Mouse (Mus musculus) layer of hippocampus, adult 8-10 months (tissue): ENCODE data around the gene Art4. TPM values are rescaled to one million over a fixed set of nuclear protein-coding genes. Genes with fewer than 3 reads are reported as not detected.

ENCODE experiments used
- DNase-seq, 2 experiments: peaks; one replicate each; pipeline ENCODE4 v3.0.0; 2022; ENCODE audit warnings: low spot score in 2 of 2
- total RNA-seq, 4 experiments: library from RNA; stranded (reverse); gene quantifications; 2 replicates each; pipeline ENCODE4 v1.2.4; 2022

The Art4 gene
- total RNA-seq, 4 experiments from 2014 or later, result 0.13 TPM; not detected in 3

GRCm38 (mm10) chr6:136868921-136869320 lies 11.4 kb upstream of the Art4 start:
- DNase-seq, result no peak

DNA sequence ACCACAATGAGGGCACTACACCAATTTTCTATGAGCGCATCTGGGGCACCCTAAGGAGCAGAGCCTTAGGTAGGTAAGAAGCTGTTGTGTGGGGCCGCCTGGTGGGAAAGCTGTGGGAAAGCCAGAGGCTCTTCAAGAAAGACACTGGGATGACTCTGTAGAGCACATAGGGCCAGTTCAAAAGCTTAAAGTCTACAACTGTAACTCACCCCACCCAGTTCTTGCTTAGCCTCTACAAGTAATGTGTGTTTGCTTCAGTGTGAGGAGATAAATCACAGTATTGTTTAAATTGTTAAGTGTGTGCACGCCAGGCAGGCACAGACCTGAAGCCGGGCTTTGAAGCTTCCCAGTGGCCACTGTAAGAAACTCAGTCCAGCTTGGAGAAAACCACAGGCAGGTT lies 8.6 kb upstream of the Art4 start:
- DNase-seq, result no peak

DNA sequence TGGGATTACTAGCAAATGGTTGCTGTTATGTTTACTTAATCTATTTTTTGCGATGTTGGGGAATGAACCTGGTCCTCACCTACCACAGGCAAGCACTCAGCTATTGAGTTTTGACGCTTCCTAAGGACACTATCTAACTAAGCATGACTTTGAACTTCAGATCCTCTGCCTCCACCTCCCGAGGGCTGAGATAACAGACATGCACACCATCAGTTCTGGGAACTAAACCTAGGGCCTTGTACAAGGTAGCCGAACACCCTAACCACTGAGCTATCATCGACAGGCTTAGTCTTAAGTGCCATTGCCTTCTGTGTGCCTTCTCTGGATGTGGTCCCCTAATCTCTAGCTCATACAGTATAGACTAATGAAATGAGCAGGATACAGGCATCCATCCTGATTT lies 7.8 kb upstream of the Art4 start:
- no peak for DNase-seq

- no peak for DNase-seq
Observed at GRCm38 (mm10) chr6:136861020-136861419, 3.5 kb upstream of the Art4 start.

DNA sequence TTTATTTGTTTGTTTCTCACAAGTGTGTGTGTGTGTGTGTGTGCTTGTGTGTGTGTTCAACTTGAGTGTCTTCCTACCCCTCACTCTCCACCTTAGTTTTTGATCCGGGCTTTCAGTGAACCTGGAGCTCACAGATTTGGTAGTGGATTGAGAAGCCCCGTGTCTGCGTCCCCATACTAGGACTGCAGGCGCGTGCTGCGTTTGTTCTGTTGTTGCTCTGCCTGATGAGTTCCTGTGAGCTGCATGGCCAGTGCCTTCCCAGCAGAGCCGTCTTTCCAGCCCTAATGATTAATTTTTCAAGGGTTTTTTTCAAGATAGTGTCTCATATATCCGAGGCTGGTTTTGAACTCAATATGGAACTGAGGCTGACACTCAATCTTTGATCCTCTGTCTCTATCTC lies 887 bp upstream of the Art4 start:
- no peak for DNase-seq

DNA sequence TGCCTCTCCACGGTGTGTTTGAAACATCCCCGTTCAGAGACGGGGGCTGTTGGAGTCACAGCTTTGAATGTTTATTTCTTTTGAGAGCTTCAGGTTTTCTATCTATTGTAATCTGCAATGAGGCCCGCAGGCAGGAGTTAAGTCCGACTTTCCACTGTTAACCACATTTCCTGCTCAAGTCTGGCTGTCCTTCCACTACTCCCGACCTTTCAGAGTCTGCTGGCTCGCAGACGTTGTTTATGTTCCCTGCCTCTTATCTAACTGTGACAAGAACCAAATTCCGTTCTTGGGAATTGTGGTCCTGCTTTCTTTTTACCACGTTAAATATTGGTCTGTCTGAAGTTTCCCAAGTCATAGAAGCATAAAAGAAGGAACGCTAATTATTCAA lies 334 bp upstream of the Art4 start:
- no peak for DNase-seq

DNA sequence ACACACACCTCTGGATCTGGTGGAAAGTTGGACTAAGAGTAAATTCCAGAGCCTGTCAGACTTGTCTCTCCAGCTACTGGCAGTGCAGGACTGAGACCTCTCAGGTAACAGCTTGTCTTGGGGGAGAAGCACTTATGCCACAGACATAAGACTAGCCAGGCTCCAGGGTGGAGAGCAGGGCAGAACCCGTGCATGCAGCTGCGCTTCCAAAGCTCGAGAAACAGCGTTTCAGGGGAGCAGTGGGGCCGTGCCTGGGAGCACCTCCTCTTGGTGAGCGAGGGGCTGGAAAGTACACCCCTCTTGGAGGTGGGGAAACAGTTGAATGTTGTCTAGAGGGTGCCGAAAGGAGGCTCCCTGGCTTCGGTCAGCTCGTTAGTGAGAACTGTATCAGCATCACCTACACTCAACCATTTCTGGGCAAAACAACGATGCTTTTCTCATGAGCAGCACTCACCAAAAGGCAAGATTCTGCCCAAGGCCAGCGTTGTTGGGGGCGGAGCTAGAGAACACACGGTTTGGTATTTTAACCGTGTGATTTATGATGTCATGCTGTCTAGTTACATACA lies 1.4 kb downstream of the Art4 start:
- no peak for DNase-seq

GRCm38 (mm10) chr6:136855183-136855582 lies 2.4 kb downstream of the Art4 start:
- no peak for DNase-seq

- no peak for DNase-seq
Observed at GRCm38 (mm10) chr6:136854361-136854781, 3.2 kb downstream of the Art4 start.

DNA sequence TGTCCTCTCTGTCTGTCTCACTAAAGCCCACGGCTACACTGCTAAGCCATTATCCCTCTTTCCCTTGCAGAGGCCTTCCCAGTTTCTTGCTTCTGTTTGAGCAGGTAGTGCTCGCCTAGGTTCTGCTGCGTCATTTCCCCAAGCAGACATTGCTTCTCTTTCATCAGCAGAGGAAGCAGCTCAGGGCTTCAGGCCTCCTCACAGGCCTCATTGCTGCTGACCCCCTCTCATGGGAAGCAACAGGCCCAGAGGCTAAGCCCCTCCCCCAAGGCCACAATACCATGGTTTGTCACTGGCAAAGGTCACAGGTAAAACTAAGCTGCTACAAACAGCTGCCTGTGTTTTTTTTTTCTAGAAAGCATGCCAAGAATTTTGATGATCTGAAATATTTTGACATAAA lies 4.8 kb downstream of the Art4 start:
- no peak for DNase-seq

DNA sequence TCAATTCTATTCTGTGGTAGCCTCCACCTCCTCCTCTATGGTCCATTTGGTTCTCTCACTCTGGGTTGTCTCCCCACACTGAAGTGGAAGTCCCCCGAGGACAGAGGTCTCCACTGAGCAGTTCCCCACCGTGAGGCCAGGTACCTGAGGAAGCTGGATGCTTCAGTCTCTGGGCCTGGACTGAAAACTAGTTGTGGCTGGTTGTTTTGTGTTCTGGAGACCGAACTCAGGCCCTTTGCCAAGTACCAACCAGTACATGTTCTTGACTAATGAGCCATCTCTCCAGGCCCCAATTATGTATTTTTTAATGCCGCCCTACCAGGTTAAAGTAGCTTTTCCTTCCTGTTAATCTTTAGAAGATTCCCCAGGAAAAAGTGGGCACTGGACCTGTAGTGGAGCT lies 5.2 kb downstream of the Art4 start:
- DNase-seq, result no peak

DNA sequence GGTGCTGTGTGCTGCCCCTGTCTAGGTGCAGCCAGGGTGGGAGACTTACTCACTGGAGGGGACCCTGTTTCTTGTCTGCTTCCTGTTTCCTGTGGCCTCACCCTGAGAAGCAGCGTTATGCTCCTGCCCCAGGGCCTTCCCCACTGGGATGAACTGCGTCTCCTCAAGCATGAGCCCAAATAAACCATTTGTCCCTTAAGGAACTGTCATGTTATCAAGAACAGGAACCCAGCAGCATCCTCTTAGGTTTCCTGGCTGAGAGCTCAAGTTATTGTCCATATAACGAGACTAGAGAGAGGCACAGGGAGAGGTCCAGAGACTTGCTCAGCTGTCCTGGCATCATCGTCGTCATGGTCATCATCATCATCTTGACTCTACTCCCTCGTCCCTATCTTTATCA lies 7.3 kb downstream of the Art4 start:
- no peak for DNase-seq

DNA sequence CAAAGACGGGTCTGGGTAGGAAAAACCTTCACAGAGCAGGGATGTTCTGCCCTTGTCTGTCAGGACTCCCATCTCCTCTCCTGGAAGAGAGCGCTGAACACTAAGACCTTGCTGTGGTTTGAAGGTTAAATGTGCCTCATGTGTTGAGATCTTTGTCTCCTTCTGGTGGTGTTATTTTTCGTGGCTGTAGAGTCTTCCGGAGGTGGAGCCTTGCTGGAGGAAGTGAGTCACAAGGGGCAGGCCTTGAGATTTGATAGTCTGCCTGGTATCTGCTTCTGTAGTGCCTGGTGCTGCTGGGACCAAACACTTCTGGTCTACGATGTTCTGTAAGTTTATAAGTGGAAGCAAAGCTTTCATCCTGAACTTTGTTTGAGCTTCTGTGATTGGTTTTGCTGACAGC lies 8.6 kb downstream of the Art4 start:
- DNase-seq, result no peak

GRCm38 (mm10) chr6:136848399-136848798 lies 9.1 kb downstream of the Art4 start:
- no peak for DNase-seq

DNA sequence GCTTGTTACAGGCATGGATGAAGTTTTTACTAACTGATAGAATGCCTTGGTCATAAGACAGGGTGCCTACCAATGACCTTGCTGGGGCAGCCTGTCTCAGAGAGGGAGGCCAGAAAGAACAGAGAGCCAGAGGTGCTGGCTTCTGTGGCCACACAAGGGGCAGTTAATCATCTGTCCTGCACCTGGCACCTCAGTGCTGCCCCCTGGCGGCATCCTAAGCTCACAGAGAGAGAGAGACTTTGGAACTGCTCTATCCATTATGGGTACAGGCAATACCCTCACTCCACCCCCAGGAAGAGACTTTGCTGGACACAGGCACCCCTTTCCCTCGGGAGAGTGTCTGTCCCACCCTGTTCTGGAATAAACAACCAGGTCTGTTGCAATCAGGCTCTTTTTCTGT lies 9.7 kb downstream of the Art4 start:
- peak; percentile 43 to 65 for DNase-seq

DNA sequence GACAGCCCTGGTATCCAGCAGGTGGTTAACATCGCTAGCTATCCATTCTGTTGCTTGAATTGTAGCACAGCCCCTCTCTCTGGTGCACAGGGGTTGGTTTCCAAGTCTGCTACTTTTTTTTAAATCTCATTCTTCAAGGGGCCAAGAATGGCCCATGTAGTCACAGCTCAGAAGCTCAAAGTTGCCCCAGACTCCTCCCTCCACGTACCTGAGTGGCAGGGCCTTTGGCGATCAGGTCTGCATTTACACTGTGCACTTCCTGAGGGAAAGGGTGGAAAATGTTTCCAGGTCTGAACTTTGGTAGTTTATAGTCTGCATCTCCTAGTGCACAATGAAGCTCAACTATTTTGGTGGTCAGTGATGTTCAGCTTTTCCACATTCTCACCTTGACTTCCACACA lies 10.3 kb downstream of the Art4 start:
- DNase-seq, result no peak

DNA sequence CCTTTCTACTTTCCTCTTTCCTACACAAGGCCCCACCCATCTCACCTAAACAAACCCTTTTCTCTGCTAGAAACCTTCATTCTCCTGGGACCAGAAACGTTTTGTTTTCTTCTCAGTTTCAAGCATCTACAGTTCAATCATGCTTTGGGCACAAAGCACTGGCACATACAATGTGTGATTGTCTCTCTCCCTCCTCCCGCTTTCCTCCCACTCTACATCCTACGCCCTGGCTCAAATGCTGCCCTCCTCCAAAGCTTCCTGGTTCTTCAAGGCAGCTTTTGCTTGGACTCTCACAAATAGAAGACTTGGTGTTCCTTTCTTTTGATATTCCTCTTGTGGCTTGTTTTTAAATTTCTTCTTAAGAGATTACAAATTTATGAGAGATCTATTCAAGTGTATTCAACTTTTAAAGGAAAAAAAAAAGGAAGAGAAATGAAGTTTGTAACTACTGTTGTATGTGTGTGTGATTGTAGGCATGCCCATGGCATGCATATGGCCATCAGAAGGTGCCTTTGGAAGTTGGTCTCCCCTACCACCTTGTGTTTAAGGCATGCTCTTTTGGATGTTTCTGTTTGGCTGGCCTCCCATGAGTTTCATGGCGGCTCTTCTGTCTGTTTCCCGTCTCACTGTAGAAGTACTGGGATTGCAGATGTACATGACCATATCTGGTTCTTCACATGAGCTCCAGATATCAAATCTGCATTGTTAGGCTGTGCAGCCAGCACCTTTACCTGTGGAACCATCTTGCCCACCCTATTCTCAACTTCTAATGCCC lies 11.6 kb downstream of the Art4 start:
- no peak for DNase-seq

- DNase-seq, result no peak
Observed at GRCm38 (mm10) chr6:136844903-136845302, 12.6 kb downstream of the Art4 start.

DNA sequence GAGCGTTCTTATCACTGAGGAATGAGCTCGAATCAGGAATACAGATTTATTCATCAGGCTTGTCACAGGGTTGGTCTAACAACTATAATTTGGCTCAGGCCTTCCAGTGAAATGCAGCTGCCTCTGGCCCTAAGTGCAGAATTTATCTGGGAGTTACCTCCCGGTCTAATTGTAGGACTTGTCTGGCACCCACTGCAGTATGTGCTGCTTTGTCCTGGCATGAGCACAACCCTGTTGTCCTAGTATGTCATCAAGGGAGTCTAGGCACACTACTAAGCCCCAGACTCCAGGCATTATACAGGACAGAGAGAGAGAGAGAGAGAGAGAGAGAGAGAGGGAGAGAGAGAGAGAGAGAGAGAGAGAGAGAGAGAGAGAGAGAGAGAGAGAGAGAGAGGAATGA lies 20.2 kb downstream of the Art4 start:
- no peak for DNase-seq

GRCm38 (mm10) chr6:136835352-136835751 lies 22.2 kb downstream of the Art4 start, which contains the start of gene Smco3:
TSS of gene Smco3 (minus strand) at chr6:136835452.
- DNase-seq, result no peak

DNA sequence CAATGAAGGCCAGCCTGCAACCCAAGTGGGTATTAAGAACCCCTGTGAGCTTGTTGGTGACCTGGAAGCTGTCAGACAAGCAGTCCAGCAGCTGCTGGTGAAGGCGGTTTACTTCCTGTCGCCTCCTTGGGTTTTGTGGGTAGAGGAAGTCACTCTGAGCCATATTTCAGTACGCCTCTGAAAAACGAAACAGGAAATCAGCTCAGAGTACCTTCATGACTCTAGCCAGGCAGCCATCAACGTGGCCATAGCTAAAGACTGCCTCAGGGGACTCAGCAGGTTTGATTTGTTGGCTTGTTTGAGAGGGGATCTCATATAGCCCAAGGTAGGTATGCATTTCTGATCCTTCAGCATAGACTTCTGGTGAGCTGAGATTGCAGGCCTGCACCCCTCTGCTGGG lies 25.8 kb downstream of the Art4 start:
- DNase-seq, result no peak

- DNase-seq, result no peak
Observed at GRCm38 (mm10) chr6:136828681-136829080, 28.9 kb downstream of the Art4 start.

- DNase-seq, result peak; percentile 97
Observed at GRCm38 (mm10) chr6:136827881-136828561, 29.5 kb downstream of the Art4 start, which contains the start of gene Wbp11. TSS of gene Wbp11 (minus strand) at chr6:136828233.
